Mouse (Mus musculus): ENCODE measurements around the gene Dgke.
"Not testable (repeated sequence)": the region's sequence is repeated elsewhere in the genome, so short reads cannot be mapped to it uniquely, and the experiment has no call there.

Gene Dgke

DNA sequence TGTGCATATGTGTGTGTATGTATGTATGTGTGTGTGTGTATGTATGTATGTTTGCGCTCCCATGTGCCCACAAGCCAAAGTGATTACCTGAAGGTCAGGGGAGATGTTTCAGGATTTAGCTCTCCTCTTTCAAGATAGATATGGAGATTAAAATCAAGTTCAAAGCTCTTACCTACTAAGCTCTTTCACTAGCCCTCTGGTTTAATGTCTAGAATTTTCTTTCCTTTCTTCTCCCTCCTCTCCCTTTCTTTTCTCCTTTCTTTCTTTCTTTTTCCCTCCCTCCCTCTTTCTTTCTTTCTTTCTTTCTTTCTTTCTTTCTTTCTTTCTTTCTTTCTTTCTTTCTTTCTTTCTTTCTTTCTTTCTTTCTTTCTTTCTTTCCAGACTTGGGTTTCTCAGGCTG, at the start of gene Dgke:
Gene Dgke (minus strand): TSS at position 101 of the 400 bp plus-strand sequence.
- DNase-seq: no peak

DNA sequence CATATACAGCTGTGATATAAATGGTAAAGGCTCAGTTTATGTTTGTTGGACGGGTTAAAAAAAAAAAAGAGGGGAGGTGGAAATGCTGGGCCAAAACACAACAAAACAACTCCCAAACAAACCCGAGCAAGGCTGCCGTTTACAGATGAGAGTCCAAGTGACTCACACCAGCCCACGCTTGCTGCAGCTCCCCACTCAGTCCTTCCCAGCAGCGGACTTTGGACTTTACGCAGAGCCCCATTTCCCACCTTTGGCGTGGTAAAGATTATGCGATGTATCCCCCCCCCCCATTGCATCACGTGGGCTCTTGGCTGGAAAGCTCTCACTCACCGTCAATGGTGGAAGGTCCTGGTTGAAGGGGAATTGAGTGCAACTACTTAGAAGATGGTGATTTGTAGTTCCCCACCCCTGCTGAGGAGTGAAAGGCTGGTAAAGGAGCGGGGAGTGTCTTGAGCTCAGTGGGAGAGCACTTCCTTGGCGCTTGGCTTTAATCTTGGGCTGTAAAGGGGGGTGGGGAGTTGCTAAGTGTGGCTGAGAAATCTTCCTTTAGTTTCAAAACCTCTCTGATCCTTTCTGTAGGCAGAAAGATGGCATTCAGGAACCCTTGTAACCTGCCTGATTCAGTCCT, 40.6 kb upstream of the Dgke start:
- DNase-seq: peak in 1 of 2 experiments; percentile 10

DNA sequence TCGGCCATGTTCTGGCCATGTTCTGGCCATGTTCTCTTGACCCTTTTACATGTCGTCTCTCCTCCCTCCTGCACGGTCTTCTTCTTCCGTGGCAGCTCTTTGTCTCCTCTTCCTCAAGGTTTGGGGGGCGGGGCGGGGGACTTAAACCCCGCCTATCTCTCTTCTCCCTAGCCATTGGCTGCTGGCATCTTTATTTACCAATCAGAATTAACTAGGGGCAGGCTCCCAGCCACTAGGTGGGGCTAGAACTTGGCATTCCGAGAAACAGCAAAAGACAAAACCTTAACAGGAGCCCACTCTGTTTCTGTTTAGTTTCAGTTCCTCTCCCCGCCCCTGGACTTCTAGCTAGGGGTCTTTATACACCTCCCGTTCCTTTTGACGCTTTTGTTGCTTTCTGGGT, 39.2 kb upstream of the Dgke start:
- DNase-seq: peak in 1 of 2 experiments; percentile 28

DNA sequence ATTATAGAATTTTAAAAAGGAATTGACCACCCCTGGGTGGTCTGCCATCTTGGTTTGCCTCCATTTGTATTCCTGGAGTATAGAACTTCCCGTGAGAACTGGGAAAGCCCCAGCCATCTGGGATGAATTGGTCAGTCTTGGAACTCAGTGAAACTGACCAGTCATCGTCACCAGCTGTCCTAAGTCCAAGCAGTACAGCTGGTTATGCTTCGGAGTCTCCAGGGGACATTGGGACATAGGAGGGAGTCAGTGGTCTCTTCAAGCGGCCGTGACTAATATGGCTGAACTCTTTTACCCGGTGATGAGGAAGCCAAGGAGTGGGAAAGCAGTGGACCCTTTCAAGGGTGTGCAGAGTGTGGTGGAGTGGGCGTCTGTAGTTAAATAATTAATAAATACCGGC, 38.6 kb upstream of the Dgke start:
- DNase-seq: no peak

DNA sequence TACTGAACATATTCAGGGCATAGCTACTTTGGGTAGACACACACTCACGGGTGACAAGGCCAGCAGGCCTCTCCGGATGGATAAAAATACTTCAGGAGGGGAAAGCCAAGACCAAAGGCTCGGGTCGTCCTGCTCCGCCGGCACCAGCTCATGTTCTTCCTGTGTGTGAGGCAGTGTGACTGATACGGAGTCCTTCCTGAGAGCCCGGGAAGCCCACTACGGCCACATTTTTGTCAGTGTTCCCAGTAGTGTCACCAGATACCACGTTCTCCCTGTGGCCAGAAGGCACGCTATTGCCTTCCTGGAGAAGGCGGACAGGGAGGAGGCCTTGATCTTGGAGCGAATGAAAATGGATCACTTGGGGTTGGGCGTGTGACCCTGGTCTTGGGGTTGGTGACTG, 36.5 kb upstream of the Dgke start:
- peak in 1 of 2 experiments; percentile 18 for DNase-seq

DNA sequence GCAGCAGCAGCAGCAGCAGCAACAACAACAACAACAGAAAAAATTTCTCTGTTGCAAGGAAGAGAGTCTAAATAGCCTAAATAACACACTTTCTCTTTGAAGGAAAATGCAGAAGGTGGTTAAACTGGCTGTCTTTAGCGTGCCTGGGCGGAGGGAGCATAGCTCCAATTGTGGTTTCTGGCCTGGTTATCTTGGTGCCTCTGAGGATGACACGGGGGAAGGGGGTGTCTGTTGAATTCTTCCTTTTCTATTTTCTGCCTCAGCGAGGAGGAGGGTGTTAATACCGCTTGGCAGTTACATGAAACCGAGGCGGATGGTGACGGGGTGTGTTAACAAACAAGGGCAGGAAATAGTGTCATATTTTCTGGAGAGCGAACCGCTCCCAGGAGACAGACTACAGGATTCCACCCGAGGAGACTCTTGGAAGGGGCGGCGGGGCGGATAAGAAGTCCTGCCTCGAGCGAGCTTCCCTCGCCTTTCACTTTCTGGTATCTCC, 34.2 kb upstream of the Dgke start:
- peak; percentile 61 to 75 for DNase-seq

DNA sequence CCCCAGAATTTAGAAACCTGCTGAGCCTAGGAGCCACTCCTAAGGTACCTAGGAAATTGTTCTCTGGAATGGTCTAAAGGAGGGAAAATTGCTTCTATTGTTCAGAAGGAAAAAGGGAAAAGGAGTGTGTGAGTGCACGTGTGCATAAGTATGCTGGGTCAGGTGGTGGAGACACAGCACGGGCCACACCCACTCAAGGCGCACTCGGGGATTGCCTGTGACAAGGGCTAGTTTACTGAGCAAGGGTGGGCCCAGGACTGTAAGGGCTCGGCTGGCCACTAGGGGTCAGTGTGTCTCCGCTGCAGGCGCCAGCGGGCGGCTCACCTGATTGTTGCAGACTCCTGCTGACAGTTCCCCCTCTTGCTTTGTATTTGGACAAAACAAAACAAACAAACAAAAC, 33.8 kb upstream of the Dgke start:
- peak; percentile 92 for DNase-seq

DNA sequence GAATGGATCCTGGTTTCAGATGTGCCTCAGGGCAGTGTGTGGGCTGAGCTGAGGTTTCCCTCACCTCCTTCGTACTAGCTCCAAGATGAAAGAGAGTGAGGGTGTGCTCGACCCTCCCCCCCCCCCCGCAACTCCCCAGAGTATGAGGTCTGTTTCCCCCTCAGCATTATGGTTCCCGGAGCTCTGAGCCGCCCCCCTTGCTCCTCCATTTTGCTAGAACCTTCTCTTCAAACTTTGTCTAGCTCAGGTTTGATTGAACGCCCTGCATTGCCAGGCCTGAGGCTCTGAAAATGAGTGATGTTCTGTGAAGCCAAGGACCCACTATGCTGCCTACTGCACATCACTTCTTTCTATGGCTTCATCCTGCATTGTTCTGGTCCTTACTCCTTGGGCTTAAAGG, 32.3 kb upstream of the Dgke start:
- no peak for DNase-seq

DNA sequence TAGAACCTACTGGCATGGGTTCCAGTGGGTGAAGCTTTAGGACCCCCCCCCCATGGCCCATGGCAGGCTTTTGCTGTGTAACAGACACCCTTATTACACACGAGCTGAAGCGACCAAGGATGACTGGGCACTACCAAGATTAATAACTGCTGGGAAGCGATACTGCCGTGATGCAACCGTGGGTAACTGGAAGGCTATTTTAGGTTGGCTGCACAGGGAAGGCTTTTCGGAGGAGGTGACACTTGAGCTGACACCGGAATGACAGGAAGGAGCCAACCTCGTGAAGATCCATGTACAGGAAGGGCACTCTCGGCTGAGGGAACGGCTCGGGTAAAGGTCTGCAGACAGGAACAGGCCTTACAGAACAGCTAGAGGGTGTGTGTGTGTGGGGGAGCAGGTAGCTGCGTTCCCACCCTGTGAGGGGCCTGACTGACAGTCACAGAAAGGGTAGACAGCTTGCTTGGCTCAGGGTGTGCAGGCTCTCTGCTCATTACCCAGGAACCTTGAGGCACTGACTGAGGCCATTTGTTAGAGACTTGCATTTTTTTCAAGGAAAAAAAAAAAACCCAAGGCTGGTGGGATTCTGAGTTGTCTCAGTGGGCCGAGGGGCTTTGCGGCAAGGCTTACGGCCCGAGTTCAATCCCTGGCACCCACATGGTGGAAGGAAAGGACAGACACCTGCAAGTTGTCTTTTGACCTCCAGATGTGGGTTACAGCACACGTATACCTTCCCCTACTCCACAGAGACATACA, 31.6 kb upstream of the Dgke start:
- no peak for DNase-seq

DNA sequence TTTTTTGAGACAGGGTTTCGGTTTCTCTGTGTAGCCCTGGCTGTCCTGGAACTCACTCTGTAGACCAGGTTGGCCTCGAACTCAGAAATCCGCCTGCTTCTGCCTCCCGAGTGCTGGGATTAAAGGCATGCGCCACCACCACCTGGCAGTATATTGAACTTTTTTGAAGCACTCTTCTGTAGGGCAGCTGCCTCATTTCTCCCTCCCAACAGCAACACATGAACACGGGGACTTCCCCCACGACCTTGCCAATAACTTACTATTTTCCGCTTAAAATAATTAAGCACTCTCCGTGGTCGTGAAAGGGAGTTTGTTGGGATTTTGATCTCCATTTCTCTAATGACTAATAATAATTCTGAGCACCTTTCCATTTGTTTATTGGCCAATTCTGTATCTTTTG, 30.6 kb upstream of the Dgke start:
- DNase-seq: not testable (repeated sequence)

DNA sequence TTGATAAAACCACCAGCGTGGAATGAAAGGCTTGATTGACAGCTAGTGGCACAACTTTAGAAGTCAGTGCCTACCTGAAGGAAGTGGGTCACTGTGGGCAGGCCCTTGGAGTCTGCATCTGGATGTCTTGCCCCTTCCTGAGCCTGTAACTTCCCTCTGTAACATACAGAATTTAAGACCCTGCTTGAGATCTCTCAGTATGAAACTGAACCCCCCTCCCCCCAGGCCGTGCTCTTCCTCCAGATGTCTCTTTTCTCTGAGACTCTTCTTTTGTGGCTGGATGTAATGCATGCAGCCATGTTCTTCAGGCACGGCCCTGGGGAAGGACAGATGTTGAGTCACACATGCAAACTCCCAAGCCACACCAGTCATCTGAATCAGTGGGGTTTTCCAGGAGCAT, 28.7 kb upstream of the Dgke start:
- no peak for DNase-seq

DNA sequence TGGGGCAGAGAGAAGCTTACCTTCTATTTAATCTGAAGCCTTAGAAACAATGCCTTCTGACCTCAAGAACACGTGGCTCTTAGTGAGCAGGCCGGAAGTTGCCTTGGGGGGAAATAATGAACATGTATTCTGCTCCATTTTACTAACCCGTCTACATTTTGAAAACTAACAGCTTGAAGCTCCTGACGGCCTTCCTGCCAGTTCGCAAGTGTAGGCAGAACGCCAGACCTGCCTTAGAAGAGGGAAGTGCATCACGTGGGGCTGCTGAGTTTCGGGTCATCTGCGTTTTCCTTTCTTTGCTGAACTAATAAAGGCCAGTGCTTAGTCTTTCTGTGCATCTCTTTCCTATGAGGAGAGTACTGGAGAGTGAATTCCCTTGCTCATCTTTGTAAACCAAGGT, 26.1 kb upstream of the Dgke start:
- peak; percentile 65 to 74 for DNase-seq

DNA sequence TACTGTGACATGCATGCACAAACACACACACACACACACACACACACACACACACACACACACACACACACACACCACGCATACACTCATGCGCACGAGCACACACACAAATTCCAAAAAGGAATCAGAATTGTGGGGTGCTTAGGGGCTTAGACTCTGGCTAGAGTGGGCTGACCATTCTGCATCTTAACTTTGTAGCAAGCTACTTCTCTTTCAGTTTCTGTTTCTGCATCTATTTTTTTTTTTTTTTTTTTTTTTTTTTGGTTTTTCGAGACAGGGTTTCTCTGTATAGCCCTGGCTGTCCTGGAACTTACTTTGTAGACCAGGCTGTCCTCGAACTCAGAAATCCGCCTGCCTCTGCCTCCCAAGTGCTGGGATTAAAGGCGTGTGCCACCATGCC, 23.7 kb upstream of the Dgke start:
- DNase-seq: not testable (repeated sequence)

DNA sequence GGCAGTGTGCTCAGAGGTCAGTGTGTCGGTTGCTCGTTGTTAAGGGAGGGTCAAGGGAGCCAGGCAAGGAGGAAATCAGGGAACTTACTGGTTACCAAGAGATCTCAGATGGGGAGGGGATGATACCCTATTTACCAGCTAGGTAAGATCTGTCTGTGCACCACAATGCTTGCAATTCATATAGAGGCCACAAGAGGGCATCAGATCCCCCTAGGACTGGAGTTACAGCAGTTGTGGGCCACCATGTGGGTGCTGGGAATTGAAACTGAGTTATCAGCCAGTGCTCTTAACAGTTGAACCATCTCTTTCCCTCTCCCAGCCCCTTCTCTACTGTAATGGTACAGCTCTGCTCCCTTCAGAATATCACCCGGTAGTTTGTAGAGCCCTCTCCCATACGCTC, 22.1 kb upstream of the Dgke start:
- no peak for DNase-seq

DNA sequence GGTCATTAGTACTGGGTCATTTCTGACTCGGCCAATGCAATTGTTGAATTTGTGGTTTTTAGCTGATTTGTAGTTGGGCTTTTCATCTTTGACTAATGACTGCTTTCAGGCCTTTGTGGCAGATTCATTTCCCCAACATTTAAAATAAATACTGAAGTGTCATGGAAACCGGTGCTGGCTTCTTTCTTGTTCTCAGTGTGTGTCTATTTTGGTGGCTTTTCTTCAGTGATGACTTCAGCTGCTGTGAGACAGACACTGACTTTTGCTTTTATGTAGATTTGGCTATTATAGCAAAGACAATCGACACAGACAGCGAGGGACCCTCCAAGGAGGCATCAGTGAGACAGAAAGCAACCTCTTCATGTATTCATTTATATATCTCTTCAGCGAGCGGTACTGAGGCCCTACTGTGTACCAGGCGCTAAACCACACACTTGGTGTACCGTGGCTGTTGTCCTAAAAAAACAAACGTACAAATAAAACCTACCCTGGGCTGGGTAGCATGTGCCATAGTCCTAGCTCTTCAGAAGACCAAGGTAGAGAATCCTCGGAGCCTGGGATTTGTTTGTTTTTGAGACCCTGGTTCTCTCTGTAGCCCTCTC, 19.7 kb upstream of the Dgke start:
- DNase-seq: no peak

DNA sequence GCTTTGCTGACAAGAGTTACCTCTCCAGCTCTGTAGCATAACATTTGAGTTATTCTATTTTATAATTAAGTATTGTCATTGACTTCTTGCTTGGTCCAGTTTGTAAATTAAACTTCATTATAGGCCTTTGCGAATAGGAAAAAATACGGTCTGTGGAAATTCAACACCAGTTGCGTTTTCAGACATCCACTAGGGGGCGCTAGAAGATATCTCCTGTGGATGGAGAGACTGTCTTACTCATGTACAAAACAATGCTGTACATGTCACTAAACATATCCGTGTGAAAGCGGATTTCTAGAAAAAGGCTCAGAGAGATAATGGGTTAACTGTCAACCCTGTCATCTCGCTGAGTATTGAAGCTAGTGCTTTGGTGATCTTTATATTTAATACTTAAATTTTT, 18.0 kb upstream of the Dgke start:
- peak; percentile 41 to 55 for DNase-seq

DNA sequence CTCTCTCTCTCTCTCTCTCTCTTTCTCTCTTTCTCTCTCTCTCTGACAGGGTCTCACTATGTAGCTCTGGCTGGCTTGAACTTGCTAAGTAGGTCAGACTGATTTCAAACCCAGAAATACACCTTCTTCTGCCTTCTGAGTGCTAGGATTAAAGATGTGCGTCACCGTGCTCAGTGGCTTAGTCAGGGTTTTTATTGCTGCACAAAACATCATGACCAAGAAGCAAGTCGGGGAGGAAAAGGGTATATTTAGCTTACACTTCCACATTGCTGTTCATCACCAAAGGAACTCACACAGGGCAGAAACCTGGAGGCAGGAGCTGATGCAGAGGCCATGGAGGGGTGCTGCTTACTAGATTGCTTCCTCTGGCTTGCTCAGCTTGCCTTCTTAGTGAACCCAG, 16.0 kb upstream of the Dgke start:
- DNase-seq: not testable (repeated sequence)

DNA sequence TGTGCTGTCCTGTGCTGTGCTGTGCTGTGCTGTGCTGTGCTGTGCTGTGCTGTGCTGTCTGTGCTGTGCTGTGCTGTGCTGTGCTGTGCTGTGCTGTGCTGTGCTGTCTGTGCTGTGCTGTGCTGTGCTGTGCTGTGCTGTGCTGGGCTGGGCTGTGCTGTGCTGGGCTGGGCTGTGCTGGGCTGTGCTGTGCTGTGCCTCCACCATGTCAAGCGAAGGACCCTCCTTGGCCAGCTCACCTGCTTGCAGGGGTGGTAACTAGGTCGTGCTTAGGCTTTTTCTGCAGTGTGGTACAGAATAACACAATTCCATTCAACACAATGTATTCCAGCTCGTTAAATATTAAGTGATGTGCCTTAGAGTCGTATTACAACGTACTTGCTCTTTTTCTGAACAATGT, 15.3 kb upstream of the Dgke start:
- not testable (repeated sequence) for DNase-seq

DNA sequence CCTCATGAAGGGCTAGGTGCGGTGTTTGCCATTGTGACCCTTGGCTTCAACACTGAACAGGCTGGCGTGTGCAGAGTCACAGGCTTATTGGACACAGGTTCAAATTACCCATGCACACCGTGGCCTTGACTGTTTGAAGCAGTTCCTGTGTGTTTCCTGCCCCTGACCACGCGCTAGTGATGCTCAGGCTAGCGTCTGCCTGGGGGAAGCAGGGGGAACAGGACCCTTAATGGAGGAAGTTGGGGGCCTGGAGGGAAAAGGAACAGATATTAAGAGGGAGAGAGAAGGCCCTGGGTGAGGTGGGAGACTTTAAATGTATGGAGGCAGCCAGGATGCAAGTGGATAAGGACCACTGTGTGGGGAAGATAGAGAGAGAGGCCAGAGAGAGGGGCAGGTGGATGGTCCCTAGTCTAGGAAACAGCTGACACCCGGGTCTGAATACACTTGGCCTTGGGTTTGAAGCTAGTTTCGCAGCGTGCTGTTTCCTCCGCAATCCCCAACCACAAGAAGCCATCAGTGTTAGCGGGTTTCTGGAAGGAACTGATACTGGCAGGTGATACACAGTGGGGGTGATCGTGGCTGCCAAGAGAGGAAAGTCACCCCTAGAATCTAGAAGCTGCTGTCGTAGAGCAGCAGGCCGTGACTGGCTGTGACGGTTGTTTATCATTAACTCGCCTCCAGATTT, 12.5 kb upstream of the Dgke start:
- no peak for DNase-seq

DNA sequence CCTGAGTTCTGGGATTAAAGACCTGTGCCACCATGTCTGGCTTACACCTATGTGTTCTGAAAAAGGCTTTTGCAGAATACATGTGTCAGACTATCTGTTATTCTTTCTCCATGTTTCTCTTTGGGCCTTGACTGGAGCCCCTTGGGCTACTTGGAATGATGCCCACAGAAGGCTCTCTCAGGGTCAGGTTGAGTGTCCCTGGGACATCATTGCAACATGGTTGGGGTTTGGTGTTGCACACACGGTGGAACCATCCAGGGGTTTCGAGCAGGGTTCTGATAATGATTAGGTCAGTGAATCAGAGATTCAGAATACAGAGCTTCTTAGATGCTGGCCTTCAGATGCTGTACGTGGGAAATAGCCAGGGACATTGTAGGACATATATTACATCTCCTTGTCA, 11.7 kb upstream of the Dgke start:
- no peak for DNase-seq

DNA sequence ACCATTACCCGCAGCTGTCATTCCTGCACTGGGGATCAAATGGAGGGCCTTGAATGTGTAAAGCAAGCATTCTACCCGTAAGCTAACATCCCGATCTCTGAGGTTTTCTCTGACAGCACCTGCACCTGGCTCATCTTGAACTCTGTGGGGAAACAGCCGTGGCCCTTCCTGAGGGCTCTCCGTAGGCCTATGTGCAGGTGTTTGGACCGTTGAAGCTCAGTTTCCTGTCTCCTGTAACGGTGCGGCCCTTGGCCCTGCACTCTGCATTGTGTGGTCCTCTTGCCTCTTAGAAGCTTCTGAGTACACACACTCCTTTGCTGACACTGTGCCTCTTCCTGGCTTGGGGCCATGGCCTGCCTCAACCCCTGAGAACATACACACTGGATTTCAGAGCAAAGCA, 11.0 kb upstream of the Dgke start:
- DNase-seq: no peak

DNA sequence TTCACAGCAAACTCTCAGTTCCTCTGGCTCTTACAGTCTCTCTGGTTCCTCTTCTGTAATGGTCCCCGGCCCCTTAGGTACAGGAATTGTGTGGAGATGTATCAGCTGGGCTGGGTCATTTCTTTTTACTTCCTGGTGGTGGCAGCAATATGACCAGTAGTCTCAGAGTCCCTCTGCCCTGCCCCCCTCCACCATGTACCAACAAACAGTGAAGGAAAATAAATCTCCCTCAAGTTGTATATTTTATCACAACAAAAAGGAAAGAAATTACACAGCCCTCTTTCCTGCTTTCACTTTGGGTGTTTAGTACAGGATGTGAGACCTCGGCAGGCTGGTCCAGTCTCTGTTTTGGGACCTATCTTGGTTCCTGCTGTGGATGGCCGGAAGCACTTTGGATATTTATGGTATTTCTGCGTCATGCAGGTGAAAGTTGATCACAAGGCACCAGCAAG, 9.7 kb upstream of the Dgke start:
- DNase-seq: peak; percentile 38 to 63

DNA sequence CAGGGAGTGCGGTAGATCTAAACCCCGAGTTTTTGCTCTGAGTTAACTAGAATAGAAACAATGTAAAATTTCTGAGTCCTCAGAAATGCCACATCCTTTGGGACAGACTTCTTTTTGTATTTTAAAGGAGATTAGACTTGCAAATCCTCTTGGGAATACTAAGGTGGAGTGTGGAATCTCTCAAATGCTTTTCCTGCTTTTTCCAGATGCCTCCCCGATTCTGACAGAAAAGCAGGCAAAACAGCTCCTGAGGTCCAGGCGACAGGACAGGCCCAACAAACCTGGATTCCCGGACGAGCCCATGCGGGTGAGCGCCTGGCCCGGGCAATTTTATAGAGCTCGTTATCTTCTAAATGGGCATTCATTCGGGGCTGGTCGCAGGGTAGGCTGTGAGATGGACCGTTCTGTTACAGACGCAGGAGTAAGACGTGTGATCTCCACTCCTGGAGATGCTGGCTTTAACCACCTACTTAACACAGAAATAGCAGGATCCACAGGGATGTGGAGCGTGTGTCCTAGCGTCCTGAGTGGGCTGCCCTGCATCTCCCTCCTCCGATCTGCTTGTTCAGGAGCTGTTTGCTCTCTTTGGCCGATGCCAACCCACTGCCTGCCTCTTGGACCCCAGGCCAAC, 8.2 kb upstream of the Dgke start:
- DNase-seq: no peak

Measured in kidney, postnatal 4 days (tissue).